Mouse (Mus musculus): ENCODE data around the gene Dock3.

DNA sequence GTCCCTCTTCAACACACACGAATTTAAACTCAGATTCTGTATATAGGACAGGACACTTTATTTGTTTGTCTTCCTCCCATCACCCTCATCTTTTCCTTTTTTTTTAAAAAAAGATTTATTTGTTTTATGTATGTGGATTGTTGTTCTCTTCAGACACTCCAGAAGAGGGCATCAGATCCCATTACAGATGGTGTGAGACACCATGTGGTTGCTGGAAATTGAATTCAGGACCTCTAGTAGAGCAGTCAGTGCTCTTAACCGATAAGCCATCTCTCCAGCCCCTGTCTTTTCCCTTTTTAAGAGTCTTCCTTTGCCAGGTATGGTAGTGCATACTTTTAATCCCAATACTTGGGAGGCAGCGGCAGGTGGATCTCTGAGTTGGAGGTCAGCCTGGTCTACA lies 375.0 kb downstream of the Dock3 start:
- TF ChIP-seq EP300 (IDR thresholded peaks at IDR 0.05; ENCODE audit: low read depth) (no peak), CTCF (IDR thresholded peaks at IDR 0.05; ENCODE audit: low read depth) (no peak)

All from liver, embryonic 14.5 days (tissue).